Mouse (Mus musculus) heart, postnatal 0 days (tissue): ENCODE results near the gene 2310061I04Rik.
A peak's percentile ranks its signal among the peaks of the same experiment; 100 is the strongest.

Experiments
- CTCF ChIP-seq: IDR thresholded peaks from 2 replicates; pipeline ENCODE4 v1.5.1; 2016; ENCODE audit warnings: antibody characterized with exemption, control low read depth, low read depth
- EP300 ChIP-seq: IDR thresholded peaks from 2 replicates; pipeline ENCODE4 v1.6.1; 2016; ENCODE audit warnings: antibody characterized with exemption, low read depth

- no peak for TF ChIP-seq CTCF
- TF ChIP-seq EP300: peak; percentile 51; the same call in 1 of the 2 replicates
Observed at GRCm38 (mm10) chr17:35918276-35919059, 21.2 kb upstream of the 2310061I04Rik start.
